Mouse (Mus musculus): ENCODE measurements around the gene Tmem132b. TPM values are rescaled to one million over a fixed set of nuclear protein-coding genes. Genes with fewer than 3 reads are reported as not detected.

The Tmem132b gene
- total RNA-seq, 2 experiments from 2014 or later, result 82.4 to 84.0 TPM

DNA sequence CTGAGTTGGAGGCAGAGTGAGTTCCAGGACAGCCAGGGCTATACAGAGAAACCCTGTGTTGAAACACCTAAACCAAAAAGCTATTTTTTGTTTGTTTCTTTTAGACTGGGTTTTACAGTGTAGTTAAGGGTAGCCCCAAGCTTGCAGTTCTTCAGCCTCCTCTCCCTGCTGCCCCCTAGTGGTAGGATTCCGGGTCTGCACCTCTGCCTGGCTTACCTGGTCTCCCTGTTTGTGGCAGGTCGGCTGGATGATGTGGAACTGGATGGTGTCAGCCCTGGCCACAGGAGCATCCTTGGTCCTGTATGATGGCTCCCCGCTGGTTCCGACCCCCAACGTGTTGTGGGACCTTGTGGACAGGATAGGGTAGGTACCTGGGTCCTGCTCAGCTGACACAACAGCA is 22.0 kb upstream of the Tmem132b start:
- peak in 1 of 2 experiments; percentile 54 for DNase-seq (ENCODE audit: low spot score in 2 of 2)

DNA sequence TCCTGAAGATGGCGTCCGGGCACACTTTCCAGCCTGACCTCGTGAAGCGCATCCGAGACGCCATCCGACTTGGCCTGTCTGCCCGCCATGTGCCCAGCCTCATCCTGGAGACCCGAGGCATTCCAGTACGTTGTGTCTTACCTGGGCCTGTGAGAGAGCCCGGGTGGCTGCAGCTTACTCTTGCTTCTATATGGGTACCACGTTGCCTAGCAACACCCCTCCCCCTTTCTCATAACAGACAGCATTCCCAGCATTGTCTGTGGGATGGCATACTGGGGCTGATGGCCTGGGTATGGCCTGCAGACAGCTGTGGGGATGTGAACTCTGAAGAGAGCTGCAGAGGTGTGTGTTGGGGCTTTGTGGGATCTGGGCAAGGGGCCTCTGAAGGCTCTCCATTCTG is 16.6 kb upstream of the Tmem132b start:
- DNase-seq (ENCODE audit: low spot score in 2 of 2), result no peak

DNA sequence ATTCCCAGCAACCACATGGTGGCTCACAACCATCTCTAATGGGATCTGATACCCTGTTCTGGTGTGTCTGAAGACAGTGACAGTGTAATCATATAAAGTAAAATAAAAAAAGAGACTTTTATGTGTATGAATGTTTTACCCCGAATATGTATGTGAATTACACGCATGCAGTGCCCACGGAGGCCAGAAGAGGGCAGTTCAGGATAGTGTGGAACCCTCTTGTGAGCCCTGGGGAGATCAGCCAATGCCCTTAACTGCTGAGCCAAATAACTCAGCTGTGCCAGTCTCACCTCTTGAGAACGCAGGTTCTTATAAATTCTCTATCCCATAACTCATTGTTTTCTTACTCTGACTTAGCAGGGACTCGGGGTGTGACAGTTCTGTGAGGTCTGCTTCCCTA is 12.9 kb upstream of the Tmem132b start:
- peak; percentile 57 to 67 for DNase-seq (ENCODE audit: low spot score in 2 of 2)

DNA sequence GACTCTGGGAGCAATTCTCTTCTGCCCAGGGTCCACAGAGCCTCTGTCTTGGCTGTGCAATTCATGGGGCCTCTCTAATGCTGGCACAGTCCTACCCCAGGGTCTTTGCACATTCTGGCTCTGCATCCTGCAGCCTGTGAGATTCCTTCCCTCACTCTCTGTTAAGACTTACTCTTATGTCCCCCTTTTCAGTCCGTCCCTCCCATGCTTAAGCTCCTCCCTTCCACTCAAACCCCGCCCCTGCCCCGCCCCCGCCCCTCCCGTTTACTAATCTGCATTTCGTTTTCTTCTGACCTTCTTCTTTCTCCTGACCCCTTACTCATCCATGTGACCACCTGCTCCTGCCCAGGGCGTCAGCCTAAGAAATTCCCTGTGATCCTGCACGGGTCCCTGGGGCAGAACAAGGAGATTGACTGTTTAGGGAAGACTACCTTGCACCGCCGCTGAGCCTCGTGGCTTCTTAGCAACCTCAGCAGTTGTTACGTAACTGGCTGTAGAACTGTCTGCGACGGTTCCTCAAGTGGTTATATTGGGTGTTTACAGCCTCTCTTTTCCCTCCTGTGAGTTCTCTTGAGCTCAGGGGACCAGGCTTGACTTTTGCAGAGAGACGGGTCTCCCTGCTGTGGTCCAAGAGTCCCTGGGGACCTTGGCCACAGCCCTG is 10.5 kb upstream of the Tmem132b start:
- no peak for DNase-seq (ENCODE audit: low spot score in 2 of 2)

DNA sequence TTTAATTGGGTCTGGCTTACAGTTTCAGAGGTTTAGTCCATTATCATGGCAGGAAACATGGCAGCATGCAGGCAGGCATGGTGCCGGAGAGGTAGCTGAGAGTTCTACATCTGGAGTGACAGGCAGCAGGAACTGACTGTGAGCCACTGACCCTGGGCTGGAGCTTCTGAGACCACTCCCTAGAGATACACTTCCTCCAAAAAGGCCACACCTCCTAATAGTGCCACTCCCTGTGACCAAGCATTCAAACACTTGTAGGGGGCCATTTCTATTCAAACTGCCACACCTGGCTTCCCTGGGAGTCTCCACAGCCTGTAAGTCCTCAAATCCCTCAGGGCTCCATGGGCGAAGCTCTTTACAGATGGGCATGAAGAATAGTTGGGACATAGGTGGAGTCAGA is 8.2 kb upstream of the Tmem132b start:
- no peak for DNase-seq (ENCODE audit: low spot score in 2 of 2)

DNA sequence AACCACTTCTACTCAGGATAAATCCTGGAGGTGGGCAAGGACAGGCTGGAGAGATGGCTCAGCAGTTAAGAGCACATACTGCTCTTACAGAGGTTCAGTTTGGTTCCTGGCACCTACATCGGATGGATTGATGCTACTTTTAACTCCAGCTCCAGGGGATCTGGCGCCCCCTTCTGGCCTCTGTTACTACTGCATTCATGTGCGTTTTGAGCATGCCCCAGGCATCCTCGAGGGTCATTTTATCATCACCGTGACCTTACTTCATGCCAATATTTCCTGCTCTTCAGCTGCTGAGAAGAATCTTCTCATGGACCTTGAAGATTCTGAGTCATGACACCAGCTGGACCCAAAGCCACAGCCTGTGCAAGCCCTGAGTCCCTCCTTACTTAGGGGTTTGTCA is 6.1 kb upstream of the Tmem132b start:
- DNase-seq (ENCODE audit: low spot score in 2 of 2), result peak in 1 of 2 experiments; percentile 26

DNA sequence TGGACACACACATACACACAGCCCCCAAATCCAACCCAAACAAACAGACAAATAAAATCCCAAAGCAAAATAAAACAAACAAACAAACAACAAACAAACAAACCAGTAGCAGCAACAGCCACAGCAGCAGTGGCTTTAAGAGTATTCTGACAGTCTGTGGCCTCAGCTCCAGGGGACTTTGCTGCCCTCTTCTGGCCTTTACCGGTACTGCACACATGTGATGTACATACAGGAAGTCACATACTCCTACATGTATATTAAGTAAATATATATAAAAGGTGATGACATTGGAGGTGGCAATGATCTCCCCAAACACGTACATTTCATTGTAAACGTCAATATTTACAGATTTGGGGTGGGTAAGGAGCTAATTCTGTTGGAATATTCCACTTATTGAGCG is 5.1 kb upstream of the Tmem132b start:
- peak; percentile 56 to 60 for DNase-seq (ENCODE audit: low spot score in 2 of 2)

DNA sequence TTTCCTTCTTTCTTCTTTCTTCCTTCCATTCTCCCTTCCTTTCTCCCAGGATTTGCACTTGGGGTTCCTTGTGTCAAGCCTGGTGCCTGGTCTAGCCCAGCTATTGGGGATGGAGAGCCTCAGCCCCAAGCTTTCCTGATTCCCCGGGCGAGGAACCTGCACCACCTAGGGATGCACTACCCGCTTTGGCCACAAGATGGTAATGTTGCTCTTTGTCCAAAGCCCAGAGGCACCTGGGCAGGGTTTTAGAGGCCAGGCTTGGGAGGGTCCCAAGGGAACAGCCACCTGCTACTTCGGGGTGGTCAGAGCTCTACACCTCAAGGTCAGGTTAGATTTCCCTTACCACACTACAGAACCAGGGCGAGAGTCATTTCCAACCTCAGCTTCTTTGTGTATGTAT is 2.5 kb upstream of the Tmem132b start:
- peak; percentile 91 to 93 for DNase-seq (ENCODE audit: low spot score in 2 of 2)

DNA sequence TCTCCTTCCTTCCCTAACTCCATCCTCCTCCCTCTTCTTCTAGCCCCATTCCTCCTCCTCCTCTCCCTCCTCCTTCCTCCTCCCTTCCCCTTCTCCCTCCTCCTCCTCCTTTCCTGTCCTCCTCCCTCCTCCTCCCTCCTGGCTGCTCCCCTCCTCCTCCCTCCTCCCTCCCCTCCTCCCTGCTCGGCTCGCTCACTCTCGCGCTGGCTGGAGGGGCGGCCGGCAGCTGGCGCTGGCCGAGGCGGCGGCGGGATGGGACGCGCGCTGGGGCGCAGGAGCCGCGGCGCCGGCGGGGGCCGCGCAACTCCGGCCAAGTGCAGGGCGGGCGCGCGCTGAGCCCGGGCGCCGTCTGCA is 594 bp downstream of the Tmem132b start:
- peak; percentile 66 to 76 for DNase-seq (ENCODE audit: low spot score in 2 of 2)

DNA sequence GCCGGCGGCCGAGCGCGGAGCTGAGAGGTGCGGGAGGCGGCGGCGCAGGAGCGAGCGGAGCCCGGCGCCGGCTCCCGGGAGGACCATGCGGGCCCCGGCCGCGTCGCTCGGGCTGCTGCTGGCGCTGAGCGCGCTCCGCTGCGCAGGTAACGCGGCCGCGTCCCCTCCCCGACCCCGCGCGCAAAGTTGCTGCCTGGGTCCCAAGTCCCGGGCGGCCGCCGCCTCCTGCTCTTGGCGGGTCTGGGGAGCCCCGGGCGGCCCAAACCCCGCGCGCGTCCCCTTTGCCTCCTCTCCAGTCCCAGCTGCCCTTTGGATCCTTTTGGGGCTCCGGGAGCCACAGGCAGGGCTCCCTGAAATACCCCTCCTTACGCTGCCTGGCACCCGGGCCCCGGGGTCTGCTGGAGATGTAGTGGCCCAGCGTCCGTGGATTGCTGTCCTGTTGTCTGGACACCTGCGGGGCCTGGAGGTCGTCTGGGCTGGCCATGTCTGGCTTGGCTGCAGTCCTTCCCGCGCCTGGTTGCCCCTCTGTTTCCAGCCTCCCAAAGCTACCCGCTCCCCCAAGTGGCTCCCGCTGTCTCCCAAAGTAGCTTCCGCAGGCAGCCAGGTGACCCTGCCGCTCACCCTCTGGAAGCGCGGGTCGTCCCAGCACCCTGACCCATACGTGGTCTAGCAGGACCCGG is 1.1 kb downstream of the Tmem132b start:
- DNase-seq (ENCODE audit: low spot score in 2 of 2), result peak; percentile 44 to 60

DNA sequence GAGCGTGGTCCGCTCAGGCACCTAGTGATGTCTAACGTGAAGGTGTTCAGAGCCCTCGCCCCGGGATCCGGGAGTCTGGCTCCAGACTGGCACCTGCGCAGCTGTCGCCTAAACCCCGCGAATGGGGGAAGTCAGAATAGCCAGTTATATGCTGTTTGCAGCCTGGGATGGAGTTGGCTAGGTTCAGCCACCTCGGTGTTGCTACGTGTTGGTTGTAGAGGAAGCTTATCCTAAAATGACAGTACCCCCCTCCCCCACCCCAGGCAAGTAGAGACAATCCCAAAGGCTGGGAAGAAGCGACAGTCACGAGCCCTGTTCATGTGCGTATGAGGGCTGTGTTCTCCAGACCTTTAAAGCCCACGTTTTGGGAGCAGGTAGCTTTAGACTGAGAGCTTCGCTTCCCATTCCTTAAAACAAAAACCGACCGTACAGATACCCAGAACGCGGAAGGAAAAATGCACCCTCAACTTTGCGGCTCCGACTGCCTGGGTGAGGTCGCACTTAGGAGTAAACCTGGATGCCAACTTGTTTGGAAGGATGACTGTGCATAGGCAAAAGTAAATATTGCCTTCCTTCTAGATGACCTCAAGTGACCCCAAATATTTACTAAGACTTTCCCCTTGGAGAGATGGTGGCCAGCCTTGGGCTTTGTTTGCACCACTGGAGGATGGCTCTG is 1.8 kb downstream of the Tmem132b start:
- DNase-seq (ENCODE audit: low spot score in 2 of 2), result peak; percentile 54 to 59

DNA sequence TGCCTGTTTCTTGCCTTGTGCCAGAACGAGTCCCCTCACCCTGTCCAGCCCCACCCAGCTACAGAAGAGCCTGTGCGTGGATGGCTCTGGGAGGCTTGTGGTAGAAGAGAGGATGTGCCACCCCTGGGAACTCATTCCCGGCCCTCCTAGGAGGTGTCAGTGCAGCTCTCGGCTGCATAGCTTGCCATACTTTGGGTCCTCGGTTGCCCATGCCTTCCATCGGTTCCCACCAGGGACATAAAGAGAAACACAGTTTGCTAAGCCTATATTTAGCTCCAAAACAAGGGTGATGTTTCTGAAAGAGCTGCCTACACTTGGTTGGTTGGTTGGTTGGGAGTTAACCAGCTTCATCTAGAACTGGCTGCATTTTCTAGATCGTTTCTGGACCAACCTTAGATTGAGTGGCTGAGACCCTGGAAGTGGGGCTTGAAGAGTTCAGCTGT is 2.6 kb downstream of the Tmem132b start:
- DNase-seq (ENCODE audit: low spot score in 2 of 2), result peak; percentile 40 to 55

DNA sequence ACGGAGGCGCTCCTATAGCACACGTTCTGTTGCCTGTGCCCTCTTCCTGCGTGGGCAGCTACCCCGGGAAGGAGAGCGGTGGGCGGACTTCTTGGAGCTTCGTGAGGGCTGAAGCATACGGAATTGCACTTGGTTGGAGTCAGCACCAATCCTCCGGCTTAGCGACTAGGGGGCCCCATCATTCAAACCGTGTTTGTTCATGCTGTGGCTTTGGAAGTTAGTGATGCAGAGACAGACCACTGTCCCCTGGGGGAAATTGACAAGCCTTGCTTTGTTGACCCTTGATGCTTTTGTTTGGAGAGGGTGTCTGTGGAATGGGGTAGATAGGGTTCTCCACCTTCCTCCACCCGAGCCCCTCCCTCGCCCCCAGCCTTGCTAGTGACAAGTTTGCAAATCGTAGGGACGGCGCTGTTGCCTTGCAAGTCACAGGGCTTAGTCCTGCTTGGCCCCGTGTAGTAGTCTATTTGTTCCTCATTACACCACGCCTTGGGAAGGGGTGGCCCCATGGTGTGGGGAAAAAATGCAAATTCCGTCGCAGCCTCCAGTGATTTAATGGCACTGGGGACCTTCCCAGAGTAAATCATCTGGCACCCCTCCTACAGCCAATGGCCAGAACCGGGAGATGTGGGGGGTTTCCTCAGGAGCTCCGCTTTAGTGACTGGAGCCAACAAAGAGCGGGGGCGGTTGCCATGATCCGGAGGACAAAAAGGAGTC is 3.2 kb downstream of the Tmem132b start:
- peak; percentile 42 to 57 for DNase-seq (ENCODE audit: low spot score in 2 of 2)

DNA sequence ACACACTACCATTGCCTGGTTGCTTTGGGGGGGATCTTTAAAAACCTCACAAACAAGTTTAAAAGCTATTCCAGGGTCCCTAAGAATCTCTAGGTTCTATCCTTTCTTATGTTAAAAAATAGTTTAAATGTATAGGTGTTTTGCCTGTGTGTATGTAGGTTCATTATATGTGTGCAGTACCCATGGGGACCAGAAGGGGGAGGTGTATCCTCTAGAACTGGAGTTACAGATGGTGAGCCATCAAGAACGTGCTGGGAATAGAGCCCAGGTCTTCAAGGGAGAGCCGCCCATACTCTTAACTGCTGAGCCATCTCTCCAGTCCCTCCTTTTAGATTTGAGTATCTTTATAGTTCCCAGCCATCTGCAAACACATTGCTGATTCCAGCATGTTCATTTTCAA is 13.5 kb downstream of the Tmem132b start:
- no peak for DNase-seq (ENCODE audit: low spot score in 2 of 2)

DNA sequence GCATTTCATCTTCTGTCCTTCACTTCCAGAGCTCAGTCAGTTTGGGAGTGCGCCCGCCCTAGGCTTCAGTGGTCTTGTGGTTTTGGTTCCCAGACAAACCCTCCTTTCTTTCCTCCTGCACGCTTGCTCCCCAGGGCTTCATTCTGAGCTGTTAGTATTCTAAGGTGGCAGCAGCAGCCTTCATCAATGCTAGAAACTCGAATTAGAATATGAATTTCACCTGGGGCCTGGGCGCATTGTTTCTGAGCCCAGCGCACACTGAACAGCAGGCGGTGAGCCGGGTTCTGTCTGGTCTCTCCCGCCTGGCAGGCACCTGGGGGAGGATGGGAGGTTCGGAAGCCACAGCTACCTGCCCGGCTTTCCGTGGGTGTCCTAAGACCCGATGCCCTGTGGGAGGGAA is 14.7 kb downstream of the Tmem132b start:
- DNase-seq (ENCODE audit: low spot score in 2 of 2), result no peak

DNA sequence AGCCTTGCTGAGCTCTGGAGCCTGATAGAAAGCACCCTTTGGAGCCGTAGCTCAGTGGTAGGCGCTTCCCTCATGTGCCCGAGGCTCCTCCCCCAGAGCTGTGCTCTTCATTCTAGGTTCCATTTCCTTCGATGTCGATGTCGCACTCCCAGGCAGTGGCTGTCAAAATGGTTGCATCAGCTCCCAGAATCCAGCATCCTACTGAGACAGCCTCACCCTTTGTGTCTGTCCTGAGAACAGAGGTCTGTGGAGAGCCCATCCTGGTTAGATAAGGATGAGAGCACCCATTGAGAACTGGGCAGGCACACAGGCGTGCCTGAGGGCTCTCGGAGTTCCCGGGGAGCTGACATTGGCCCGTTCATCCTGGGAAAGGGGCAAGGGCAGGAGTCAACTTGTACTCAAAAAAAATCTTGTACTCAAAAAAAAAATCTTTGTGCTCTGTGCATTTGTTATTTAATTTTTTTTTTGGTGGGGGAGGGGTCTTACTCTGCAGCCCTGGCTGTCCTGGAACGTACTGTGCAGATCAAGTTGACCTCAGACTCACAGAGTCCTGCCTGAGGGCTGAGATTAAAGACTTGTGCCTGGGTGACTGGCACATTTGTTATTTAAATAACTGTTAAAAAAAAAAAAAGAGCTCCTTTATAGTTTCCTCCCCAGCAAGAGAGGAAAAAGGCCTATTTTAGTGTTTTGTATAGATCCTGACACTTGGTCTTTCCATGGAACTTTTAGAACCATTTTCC is 18.3 kb downstream of the Tmem132b start:
- DNase-seq (ENCODE audit: low spot score in 2 of 2), result no peak

DNA sequence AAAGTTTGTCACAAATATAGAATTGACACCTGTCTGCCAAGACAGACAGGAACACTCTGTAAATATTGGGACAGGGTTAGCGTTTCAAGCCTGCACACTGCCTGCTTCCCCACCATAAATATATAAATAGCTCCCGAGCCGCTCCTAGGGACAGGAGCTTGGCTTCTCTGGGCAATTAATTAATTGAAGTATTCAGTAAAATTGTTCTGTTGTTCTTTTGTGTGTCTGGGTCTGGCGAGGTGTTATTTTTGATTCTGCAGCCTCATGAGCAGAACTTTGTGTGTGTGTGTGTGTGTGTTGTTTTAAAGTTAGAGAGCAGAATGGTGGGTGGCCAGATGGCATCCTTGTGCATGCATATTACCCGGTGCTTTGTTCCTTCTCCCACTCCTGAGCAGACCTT is 24.2 kb downstream of the Tmem132b start:
- DNase-seq (ENCODE audit: low spot score in 2 of 2), result no peak

DNA sequence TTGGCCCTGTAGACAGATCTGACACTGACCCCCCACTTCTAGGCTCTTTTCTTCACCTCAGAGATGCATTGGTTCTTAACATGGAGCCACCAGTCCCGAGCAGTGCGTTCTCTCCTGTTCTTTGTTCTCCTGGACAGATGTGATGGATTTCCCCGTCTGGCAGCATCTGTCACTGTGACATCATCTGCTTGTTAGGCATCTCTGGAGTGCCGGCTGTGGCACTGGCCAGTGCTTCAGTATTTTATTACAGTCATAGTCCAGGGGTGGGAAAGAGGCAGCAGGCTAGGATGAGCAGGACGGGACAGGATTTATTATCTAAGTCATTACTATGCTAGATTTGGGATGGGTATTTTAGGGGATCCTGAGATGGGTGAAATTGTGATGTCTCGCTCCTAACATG is 31.9 kb downstream of the Tmem132b start:
- no peak for DNase-seq (ENCODE audit: low spot score in 2 of 2)

DNA sequence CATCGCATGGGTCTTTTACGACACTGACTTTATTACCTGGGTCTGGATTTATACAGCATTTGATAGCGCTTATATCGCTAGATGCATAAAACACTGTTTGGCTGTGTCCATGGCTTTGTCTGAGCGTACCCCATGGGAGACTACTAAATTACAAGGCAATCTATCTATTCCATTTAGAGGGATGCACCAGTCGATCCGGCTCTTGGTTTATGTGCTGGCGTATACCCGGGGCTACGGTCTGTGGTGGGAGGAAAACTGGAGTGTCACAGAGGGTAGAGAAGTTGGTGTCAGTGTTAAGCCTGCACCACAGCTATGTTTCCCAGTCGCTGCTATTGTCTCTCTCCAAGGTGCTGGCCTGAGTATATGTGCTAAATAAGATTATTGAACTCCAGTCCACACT is 34.2 kb downstream of the Tmem132b start:
- no peak for DNase-seq (ENCODE audit: low spot score in 2 of 2)

DNA sequence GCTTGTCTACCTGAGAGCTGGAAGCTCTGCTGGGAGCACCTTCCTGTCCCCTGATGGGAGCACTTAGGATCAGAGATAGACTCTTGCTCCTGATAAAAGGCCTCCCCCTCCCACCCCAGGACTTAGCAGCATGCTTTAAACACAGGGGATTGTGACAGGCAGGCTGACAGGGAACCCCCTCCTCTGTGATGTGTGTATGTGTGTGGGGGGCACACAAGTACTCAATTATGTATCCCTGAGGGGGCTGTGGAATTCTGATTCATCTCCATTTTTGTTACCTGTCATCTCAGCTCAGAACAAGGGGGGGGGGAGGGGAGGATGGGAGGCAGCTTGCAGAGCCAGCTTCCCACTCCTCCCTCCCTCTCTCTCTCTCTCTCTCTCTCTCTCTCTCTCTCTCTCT is 36.9 kb downstream of the Tmem132b start:
- no peak for DNase-seq (ENCODE audit: low spot score in 2 of 2)

DNA sequence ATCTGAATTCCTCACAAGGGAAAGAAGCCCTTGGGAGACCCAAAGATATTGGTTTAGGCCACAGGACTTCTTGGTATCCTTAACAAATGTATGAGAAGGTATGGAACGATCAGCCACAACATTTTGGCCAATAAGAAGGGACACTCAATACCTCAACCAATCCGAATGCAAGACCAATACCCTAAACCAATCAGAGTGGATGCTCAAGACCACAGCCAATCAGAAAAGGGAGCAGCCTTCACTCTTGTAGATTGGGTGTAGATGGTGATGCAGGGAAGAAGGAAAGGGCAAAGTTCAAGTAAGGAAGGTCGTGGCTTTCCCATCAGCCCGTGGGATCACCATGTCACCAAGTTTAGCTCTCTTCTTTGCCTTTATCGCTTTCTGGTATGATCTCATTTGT is 40.4 kb downstream of the Tmem132b start:
- DNase-seq (ENCODE audit: low spot score in 2 of 2), result no peak
